Mouse (Mus musculus) heart, postnatal 36 days (tissue): ENCODE data around the gene Men1. TPM values are rescaled to one million over a fixed set of nuclear protein-coding genes. Genes with fewer than 3 reads are reported as not detected.

Experiments used
- DNase-seq, 2 experiments: peaks; one replicate each; pipeline ENCODE4 v3.0.0; 2021 to 2022
- intact Hi-C: fragments of 180-260 bp; cut with DNase I; formaldehyde crosslinking; loops from one replicate; pipeline ENCODE4 v1.15.1; 2025
- microRNA-seq, 2 experiments: library from miRNA; unstranded; fragments of <30 nt; microRNA quantifications; one replicate each; pipeline ENCODE4 v1.2.0; 2021; ENCODE audit warnings: borderline number of aligned reads in 2 of 2
- total RNA-seq, 2 experiments: library from RNA; stranded (reverse); gene quantifications; 2 replicates each; pipeline ENCODE4 v1.2.3; 2021

Gene Men1
- total RNA-seq, 2 experiments from 2014 or later: 12.1 to 14.2 TPM

DNA sequence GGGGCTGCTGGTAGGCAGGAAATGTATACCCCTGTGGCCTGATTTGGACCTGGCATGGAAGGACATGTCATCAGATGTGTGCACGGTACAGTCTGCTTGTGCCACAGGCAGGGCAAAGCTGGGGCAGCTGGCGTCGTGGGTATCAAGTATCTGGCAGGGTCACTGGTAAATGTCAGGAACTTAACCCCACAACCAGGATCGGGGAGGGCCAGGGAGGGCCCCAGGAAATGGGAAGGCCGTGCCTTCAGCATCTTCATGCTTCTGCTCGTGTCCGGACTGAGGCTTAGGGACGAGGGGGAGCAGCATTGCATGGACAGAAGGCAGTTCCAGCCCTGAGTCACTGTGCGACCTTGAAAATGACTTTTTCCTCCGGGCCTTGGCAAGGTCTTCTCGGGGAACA, 50.2 kb downstream of the Men1 start:
- DNase-seq: peak in 1 of 2 experiments; percentile 56
- intact Hi-C loops: no loop called here

DNA sequence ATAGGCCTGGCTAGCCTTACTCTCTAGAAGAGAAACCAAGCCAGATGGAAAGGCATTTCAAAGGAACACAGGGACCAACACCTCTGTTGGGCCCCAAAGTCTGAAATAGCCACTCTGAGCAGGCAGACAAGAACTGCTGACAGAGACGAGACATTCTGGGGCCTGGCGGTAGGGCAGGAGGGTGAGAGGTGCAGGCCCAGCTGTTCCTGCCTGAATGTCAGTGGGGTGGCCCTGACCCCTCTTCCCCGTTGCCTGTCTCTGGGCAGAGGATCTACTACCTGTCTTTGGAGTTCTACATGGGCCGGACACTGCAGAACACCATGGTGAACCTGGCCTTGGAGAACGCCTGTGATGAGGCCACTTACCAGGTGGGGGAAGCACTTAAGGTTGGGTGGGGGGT, 50.6 kb downstream of the Men1 start:
- intact Hi-C loops: no loop called here
- no peak for DNase-seq

DNA sequence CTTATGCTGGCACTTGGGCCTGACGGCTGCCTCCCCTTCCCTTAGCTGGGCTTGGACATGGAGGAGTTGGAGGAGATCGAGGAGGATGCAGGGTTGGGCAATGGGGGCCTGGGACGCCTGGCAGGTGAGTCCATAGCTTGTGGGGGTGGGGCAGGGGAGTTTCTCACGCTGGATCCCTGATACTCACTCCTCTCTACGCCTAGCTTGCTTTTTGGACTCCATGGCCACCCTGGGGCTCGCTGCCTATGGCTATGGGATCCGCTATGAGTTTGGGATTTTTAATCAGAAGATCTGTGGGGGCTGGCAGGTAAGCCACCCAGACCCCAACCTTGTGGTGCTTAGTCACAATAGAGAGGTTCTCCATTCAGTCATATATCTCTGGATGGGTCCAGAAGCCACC, 51.0 kb downstream of the Men1 start:
- DNase-seq: no peak
- intact Hi-C loops: no loop called here

DNA sequence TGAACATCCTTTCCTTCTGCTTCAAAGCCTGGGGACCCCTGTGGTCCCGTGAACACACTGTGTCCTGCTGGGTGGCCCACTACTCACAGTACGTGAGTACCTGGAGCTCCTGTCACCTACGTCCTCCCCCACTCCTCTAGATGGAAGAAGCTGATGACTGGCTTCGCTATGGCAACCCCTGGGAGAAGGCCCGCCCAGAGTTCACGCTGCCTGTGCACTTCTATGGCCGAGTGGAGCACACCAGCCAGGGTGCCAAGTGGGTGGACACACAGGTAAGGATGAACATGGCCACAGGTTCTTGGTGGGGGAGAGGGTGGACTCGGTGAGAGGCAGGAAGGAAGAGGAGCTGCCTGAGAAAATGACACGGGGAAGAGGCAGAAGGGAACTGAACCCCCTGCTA, 51.5 kb downstream of the Men1 start:
- intact Hi-C loops: no loop called here
- DNase-seq: no peak

DNA sequence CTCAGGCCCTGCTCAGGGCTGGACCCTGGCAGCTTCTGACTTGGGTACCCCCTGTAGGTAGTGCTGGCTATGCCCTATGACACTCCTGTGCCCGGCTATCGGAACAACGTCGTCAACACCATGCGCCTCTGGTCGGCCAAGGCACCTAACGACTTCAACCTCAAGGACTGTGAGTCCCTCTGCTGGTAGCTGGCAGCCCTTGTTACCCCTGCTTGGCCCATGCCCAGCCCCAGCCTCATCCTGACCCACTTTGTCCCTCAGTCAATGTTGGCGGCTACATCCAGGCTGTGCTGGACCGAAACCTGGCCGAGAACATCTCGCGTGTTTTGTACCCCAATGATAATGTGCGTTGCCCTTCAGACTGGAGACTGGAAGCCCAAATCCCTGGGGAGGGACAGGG, 53.2 kb downstream of the Men1 start:
- intact Hi-C loops: no loop called here
- peak; percentile 34 to 52 for DNase-seq

DNA sequence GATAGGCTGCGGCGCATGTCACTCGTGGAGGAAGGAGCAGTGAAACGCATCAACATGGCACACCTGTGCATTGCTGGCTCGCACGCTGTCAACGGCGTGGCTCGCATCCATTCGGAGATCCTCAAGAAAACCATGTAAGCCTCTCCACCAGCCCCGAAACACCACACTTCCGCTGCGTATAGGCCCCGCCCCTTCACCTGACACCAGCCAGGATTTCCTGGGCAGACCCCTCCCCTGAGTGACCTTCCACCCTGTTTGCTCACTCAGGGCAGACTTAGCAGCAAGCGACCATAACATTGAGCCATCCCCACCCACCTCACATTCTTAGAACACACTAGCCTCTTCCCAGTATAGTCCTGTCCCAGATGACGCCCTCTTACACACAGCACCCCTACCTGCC, 55.0 kb downstream of the Men1 start:
- intact Hi-C loops: no loop called here
- no peak for DNase-seq

DNA sequence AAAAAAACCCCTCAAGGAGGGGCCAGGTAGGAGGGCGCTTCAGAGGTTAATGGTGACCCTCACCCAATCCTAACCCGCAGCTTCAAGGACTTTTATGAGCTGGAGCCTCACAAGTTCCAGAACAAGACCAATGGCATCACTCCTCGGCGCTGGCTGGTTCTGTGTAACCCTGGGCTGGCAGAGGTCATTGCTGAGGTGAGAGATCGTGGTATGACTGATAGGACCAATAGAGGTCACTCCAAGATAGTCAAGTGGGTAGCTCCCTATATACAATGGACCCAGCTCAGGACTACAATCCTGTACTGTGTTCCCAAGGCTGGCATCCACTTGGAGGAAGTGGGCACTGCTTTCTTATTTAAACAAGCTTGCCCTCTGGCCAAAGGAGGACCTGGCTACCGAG, 55.5 kb downstream of the Men1 start:
- intact Hi-C loops: no loop called here
- no peak for DNase-seq

Small RNA genes lying within 50 kb of the gene (microRNA-seq; reads per million reads assigned to microRNA genes)
- gene Mir6989: 0.67 to 1.4 reads per million in 2 experiments

Other genes starting within 250 kb of the Men1 start
- gene Cdca5, start 250.0 kb upstream of the Men1 start, total RNA-seq: under 1 TPM; 0.19 TPM
- not detected for gene AC131692.1, start 240.6 kb upstream of the Men1 start, total RNA-seq
- not detected for gene Naaladl1, start 229.2 kb upstream of the Men1 start, total RNA-seq
- gene Sac3d1, start 216.3 kb upstream of the Men1 start, total RNA-seq: 1 to 10 TPM; 8.5 to 8.8 TPM
- 10 to 100 TPM; 12.8 to 13.3 TPM for gene Snx15, start 206.7 kb upstream of the Men1 start, total RNA-seq
- gene Batf2, start 194.0 kb upstream of the Men1 start, total RNA-seq: under 1 TPM; 0.69 to 0.89 TPM
- gene Arl2, start 193.4 kb upstream of the Men1 start, total RNA-seq: 10 to 100 TPM; 57.7 to 67.5 TPM
- not detected for gene Majin, start 150.6 kb upstream of the Men1 start, total RNA-seq
- gene Gpha2, start 108.6 kb upstream of the Men1 start, total RNA-seq: not detected
- gene Ppp2r5b, start 99.1 kb upstream of the Men1 start, total RNA-seq: 10 to 100 TPM; 34.5 to 35.3 TPM
- gene Atg2a, start 93.3 kb upstream of the Men1 start, total RNA-seq: 10 to 100 TPM; 24.5 to 25.9 TPM
- 100 to 1,000 TPM; 105 to 151 TPM for gene Ehd1, start 58.3 kb upstream of the Men1 start, total RNA-seq
- 10 to 100 TPM; 10.9 to 11.9 TPM for gene Cdc42bpg, start 28.5 kb upstream of the Men1 start, total RNA-seq
- 10 to 100 TPM; 36.4 to 56.7 TPM for gene Map4k2, start 6.2 kb downstream of the Men1 start, total RNA-seq
- 100 to 1,000 TPM in 1 of 2 experiments, 10 to 100 TPM in 1; 89.4 to 101 TPM for gene Sf1, start 28.7 kb downstream of the Men1 start, total RNA-seq
- 1,000 to 10,000 TPM; 1,171 to 1,191 TPM for gene Pygm, start 49.4 kb downstream of the Men1 start, total RNA-seq
- 10 to 100 TPM; 38.8 to 57.2 TPM for gene Rasgrp2, start 64.4 kb downstream of the Men1 start, total RNA-seq
- gene Nrxn2, start 83.8 kb downstream of the Men1 start, total RNA-seq: 1 to 10 TPM; 3.9 to 4.5 TPM
- not detected for gene Slc22a12, start 208.1 kb downstream of the Men1 start, total RNA-seq